ENCODE assay signal across 10 mouse cellular contexts in genomic region chr17:48544722-48545121, GRCm38 (mm10).
DNase-seq lines count a peak whose midpoint lies in the region; ATAC-seq and TF ChIP-seq lines count a peak whose summit lies in the region.
"Had no signal": no experiment of that assay in that cellular context is flagged by ENCODE, and none has a peak within 500 bp of the region (broad histone marks: within the 10 kb centered on the region; RNA-seq: fewer than 3 reads in every experiment).

No protein-coding gene starts in this region.

- H3K36me3 ChIP-seq in liver, adult 2 months (ENCODE audit: control insufficient read depth, insufficient read depth, low read length): no peaks in the 10 kb centered on the region
- H3K36me3 ChIP-seq in stomach, embryonic 15.5 days: no peaks in the 10 kb centered on the region
- H3K36me3 ChIP-seq in hindbrain, embryonic 16.5 days (ENCODE audit: control insufficient read depth, insufficient read depth, low read length): no peaks in the 10 kb centered on the region
- no peaks in the 10 kb centered on the region for H3K36me3 ChIP-seq in midbrain, embryonic 11.5 days (ENCODE audit: control insufficient read depth, insufficient read depth, low read length)

- H3K27ac ChIP-seq in layer of hippocampus, adult 2 months: peak overlapping the region; percentile 62; the same call in 1 of the 2 replicates
- 0 out of 2 replicates have a peak overlapping the region, but pooled peaks have one; percentile 12 for H3K27ac ChIP-seq in liver, adult 2 months (replicated peaks; ENCODE audit: insufficient read depth, low read depth, low read length)
- H3K27ac ChIP-seq in stomach, embryonic 15.5 days: no peak overlapping the region
- H3K27ac ChIP-seq in hindbrain, embryonic 16.5 days (ENCODE audit: low read depth, low read length): no peak overlapping the region
- H3K27ac ChIP-seq in midbrain, embryonic 11.5 days (ENCODE audit: low read depth, low read length): no peak overlapping the region
- H3K27ac ChIP-seq: macrophage had no signal

- H3K4me2 ChIP-seq in stomach, embryonic 15.5 days: no peak overlapping the region
- H3K4me2 ChIP-seq in hindbrain, embryonic 16.5 days (ENCODE audit: low read length): no peak overlapping the region
- H3K4me2 ChIP-seq in midbrain, embryonic 11.5 days: no peak overlapping the region

- peak; percentile 16; the same call in 1 of the 2 replicates for ATAC-seq in stomach, embryonic 15.5 days (ENCODE audit: insufficient read depth, low FRiP score, low read depth)
- ATAC-seq in hindbrain, embryonic 16.5 days: no peak
- no peak for ATAC-seq in midbrain, embryonic 11.5 days (ENCODE audit: low FRiP score)

- TF ChIP-seq POLR2A in liver, adult 2 months (IDR thresholded peaks at IDR 0.05; ENCODE audit: extremely low read depth, insufficient read depth, low read length): no peak

- no peaks in the 10 kb centered on the region for H3K27me3 ChIP-seq in liver, adult 2 months (ENCODE audit: control insufficient read depth, insufficient read depth, low read length)
- no peaks in the 10 kb centered on the region for H3K27me3 ChIP-seq in stomach, embryonic 15.5 days (replicated peaks)
- H3K27me3 ChIP-seq in hindbrain, embryonic 16.5 days (replicated peaks; ENCODE audit: control insufficient read depth, insufficient read depth, low read length): no peaks in the 10 kb centered on the region
- H3K27me3 ChIP-seq in midbrain, embryonic 11.5 days (ENCODE audit: control insufficient read depth, insufficient read depth, low read length): no peaks in the 10 kb centered on the region

- no peak for TF ChIP-seq CTCF in layer of hippocampus, adult 2 months (conservative IDR thresholded peaks at IDR 0.05)
- TF ChIP-seq CTCF in liver, adult 2 months (IDR thresholded peaks at IDR 0.05; ENCODE audit: low read depth, low read length): no peak

- H3K9ac ChIP-seq in liver, adult 2 months (ENCODE audit: low read depth, low read length): no peak overlapping the region
- no peak overlapping the region for H3K9ac ChIP-seq in stomach, embryonic 15.5 days
- H3K9ac ChIP-seq in hindbrain, embryonic 16.5 days (ENCODE audit: low read depth, low read length): no peak overlapping the region
- H3K9ac ChIP-seq in midbrain, embryonic 11.5 days (ENCODE audit: low read length): no peak overlapping the region

- H3K4me3 ChIP-seq in layer of hippocampus, adult 2 months: no peak overlapping the region
- no peak overlapping the region for H3K4me3 ChIP-seq in liver, adult 2 months (ENCODE audit: insufficient read depth, low read depth, low read length)
- no peak overlapping the region for H3K4me3 ChIP-seq in stomach, embryonic 15.5 days (replicated peaks)
- no peak overlapping the region for H3K4me3 ChIP-seq in hindbrain, embryonic 16.5 days (ENCODE audit: low read length)
- no peak overlapping the region for H3K4me3 ChIP-seq in midbrain, embryonic 11.5 days (ENCODE audit: low read depth, low read length)

- WGBS in liver, adult 2 months: 52% methylated on average over 9 of the region's 9 CpGs
- WGBS in stomach, embryonic 15.5 days: 32% methylated on average over 9 of the region's 9 CpGs
- 80% methylated on average over 9 of the region's 9 CpGs for WGBS in hindbrain, embryonic 16.5 days
- 83% methylated on average over 9 of the region's 9 CpGs for WGBS in midbrain, embryonic 11.5 days

- H3K79me2 ChIP-seq in liver, adult 2 months (ENCODE audit: control insufficient read depth, insufficient read depth, low read length): no peaks in the 10 kb centered on the region

- no peaks in the 10 kb centered on the region for H3K4me1 ChIP-seq in liver, adult 2 months (ENCODE audit: control insufficient read depth, insufficient read depth, low read length)
- H3K4me1 ChIP-seq in stomach, embryonic 15.5 days: peaks cover 14% of the 10 kb centered on the region
- peaks cover 3% of the 10 kb centered on the region for H3K4me1 ChIP-seq in hindbrain, embryonic 16.5 days (ENCODE audit: control insufficient read depth, insufficient read depth, low read depth, low read length)
- no peaks in the 10 kb centered on the region for H3K4me1 ChIP-seq in midbrain, embryonic 11.5 days (ENCODE audit: control insufficient read depth, insufficient read depth, low read length)

- no peaks in the 10 kb centered on the region for H3K9me3 ChIP-seq in stomach, embryonic 15.5 days
- no peaks in the 10 kb centered on the region for H3K9me3 ChIP-seq in hindbrain, embryonic 16.5 days (ENCODE audit: control insufficient read depth, low read length)
- no peaks in the 10 kb centered on the region for H3K9me3 ChIP-seq in midbrain, embryonic 11.5 days (ENCODE audit: control insufficient read depth, low read length)

- DNase-seq in layer of hippocampus, adult 2 months (ENCODE audit: low spot score in 2 of 2): no peak
- no peak for DNase-seq in layer of hippocampus, adult 9-10 months (ENCODE audit: low spot score)
- peak; percentile 57 for DNase-seq in kidney, adult 18-20 months
- DNase-seq in liver, adult 2 months (ENCODE audit: extremely low read depth, low read depth, low spot score): peak; percentile 33
- no peak for DNase-seq in layer of hippocampus, postnatal 14 days (ENCODE audit: low spot score in 2 of 2)
- no peak for DNase-seq in midbrain, embryonic 11.5 days (ENCODE audit: low spot score, missing footprints)
- DNase-seq: cerebellum, adult 11 months had no signal

Comparison
In these comparisons a context has a peak if more than half of its experiments do, and no peak if none do; other contexts are left out.
1. DNase-seq: peak in kidney, adult 18-20 months (single experiment) and liver, adult 2 months (single experiment); none in layer of hippocampus, adult 2 months (0 of 2), layer of hippocampus, adult 9-10 months (single experiment), layer of hippocampus, postnatal 14 days (0 of 2) and midbrain, embryonic 11.5 days (single experiment).
2. H3K27ac ChIP-seq: peak in layer of hippocampus, adult 2 months (single experiment) and liver, adult 2 months (single experiment); none in stomach, embryonic 15.5 days (single experiment), hindbrain, embryonic 16.5 days (single experiment) and midbrain, embryonic 11.5 days (single experiment).